Mouse (Mus musculus) lung, postnatal 4 days (tissue): ENCODE measurements around the gene Mfn1.

Source experiments
- DNase-seq, 2 experiments: peaks; one replicate each; pipeline ENCODE4 v3.0.0; 2021

Mfn1 gene

GRCm38 (mm10) chr3:32510375-32511190, 18.7 kb upstream of the Mfn1 start:
- DNase-seq = peak; percentile 98

GRCm38 (mm10) chr3:32511191-32511550, 18.1 kb upstream of the Mfn1 start:
- DNase-seq = peak in 1 of 2 experiments; percentile 14

- DNase-seq = no peak
Measured at GRCm38 (mm10) chr3:32512686-32513284, 16.5 kb upstream of the Mfn1 start.

GRCm38 (mm10) chr3:32513528-32513927, 15.7 kb upstream of the Mfn1 start:
- DNase-seq = no peak

- DNase-seq = no peak
Measured at GRCm38 (mm10) chr3:32527181-32527580, 2.1 kb upstream of the Mfn1 start.

GRCm38 (mm10) chr3:32530041-32530440, 776 bp downstream of the Mfn1 start:
- DNase-seq = no peak

- no peak for DNase-seq
Measured at GRCm38 (mm10) chr3:32535692-32536091, 6.4 kb downstream of the Mfn1 start.

- DNase-seq = peak; percentile 37 to 38
Measured at GRCm38 (mm10) chr3:32537556-32537955, 8.3 kb downstream of the Mfn1 start.

GRCm38 (mm10) chr3:32538091-32538490, 8.8 kb downstream of the Mfn1 start:
- no peak for DNase-seq

GRCm38 (mm10) chr3:32553061-32553460, 23.8 kb downstream of the Mfn1 start:
- DNase-seq = no peak

- DNase-seq = no peak
Measured at GRCm38 (mm10) chr3:32563401-32563800, 34.1 kb downstream of the Mfn1 start.

GRCm38 (mm10) chr3:32573086-32573485, 43.8 kb downstream of the Mfn1 start:
- DNase-seq = no peak

- DNase-seq = no peak
Measured at GRCm38 (mm10) chr3:32573881-32574280, 44.6 kb downstream of the Mfn1 start.

- no peak for DNase-seq
Measured at GRCm38 (mm10) chr3:32575151-32575550, 45.9 kb downstream of the Mfn1 start.

- DNase-seq = no peak
Measured at GRCm38 (mm10) chr3:32578772-32579171, 49.5 kb downstream of the Mfn1 start.

GRCm38 (mm10) chr3:32580738-32581137, 51.5 kb downstream of the Mfn1 start:
- DNase-seq = no peak

- DNase-seq = no peak
Measured at GRCm38 (mm10) chr3:32581911-32582310, 52.6 kb downstream of the Mfn1 start.

GRCm38 (mm10) chr3:32583489-32583888, 54.2 kb downstream of the Mfn1 start:
- no peak for DNase-seq

GRCm38 (mm10) chr3:32586274-32586673, 57.0 kb downstream of the Mfn1 start:
- DNase-seq = no peak

GRCm38 (mm10) chr3:32595080-32595479, 65.8 kb downstream of the Mfn1 start:
- DNase-seq = no peak

- no peak for DNase-seq
Measured at GRCm38 (mm10) chr3:32599328-32599727, 70.1 kb downstream of the Mfn1 start.

GRCm38 (mm10) chr3:32601055-32601454, 71.8 kb downstream of the Mfn1 start:
- no peak for DNase-seq

- DNase-seq = no peak
Measured at GRCm38 (mm10) chr3:32609233-32609632, 80.0 kb downstream of the Mfn1 start.

- DNase-seq = peak; percentile 56 to 70
Measured at GRCm38 (mm10) chr3:32610560-32610959, 81.3 kb downstream of the Mfn1 start.
